Mouse (Mus musculus) testis, adult 2 months (tissue): Measurements from ENCODE around the gene Cmc2. TPM values are rescaled to one million over a fixed set of nuclear protein-coding genes. Genes with fewer than 3 reads are reported as not detected.

Experiments
- H3K27ac ChIP-seq: fragments of 200-500 bp; 2 replicates; pipeline ENCODE4 v1.5.1; 2012; ENCODE audit warnings: low read depth, low read length; ENCODE audit not compliant: control insufficient read depth, insufficient read depth
- H3K27me3 ChIP-seq: fragments of 200-500 bp; 2 replicates; pipeline ENCODE4 v1.6.1; 2012; ENCODE audit warnings: mild to moderate bottlenecking, low read length, moderate library complexity; ENCODE audit not compliant: control insufficient read depth, insufficient read depth
- H3K36me3 ChIP-seq: fragments of 200-500 bp; 2 replicates; pipeline ENCODE4 v1.6.1; 2012; ENCODE audit warnings: mild to moderate bottlenecking, low read length; ENCODE audit not compliant: control insufficient read depth, insufficient read depth
- H3K4me1 ChIP-seq: fragments of 200-500 bp; 2 replicates; pipeline ENCODE4 v1.6.1; 2012; ENCODE audit warnings: low read length; ENCODE audit not compliant: control insufficient read depth, insufficient read depth
- H3K4me3 ChIP-seq: fragments of 200-500 bp; 2 replicates; pipeline ENCODE4 v1.5.1; 2012; ENCODE audit warnings: low read depth, mild to moderate bottlenecking, low read length, moderate library complexity, mixed read lengths; ENCODE audit not compliant: control insufficient read depth
- CTCF ChIP-seq: fragments of 200-500 bp; IDR thresholded peaks from 2 replicates; pipeline ENCODE4 v1.5.1; 2012; ENCODE audit warnings: low read depth, mild to moderate bottlenecking, inconsistent platforms, low read length, moderate library complexity; ENCODE audit not compliant: control insufficient read depth, insufficient read depth, insufficient replicate concordance
- POLR2A ChIP-seq: fragments of 200-500 bp; IDR thresholded peaks from 2 replicates; pipeline ENCODE4 v1.6.1; 2012; ENCODE audit warnings: low read depth, mild to moderate bottlenecking, inconsistent platforms, low read length, moderate library complexity; ENCODE audit not compliant: control insufficient read depth
- polyA plus RNA-seq: library from polyadenylated mRNA; depleted of rRNA; stranded (reverse); fragments of >200 nt; gene quantifications from 2 replicates; pipeline ENCODE4 v1.2.3, GENCODE M21; 2012

Gene Cmc2
- polyA plus RNA-seq, 1 experiment: 12.8 TPM

DNA sequence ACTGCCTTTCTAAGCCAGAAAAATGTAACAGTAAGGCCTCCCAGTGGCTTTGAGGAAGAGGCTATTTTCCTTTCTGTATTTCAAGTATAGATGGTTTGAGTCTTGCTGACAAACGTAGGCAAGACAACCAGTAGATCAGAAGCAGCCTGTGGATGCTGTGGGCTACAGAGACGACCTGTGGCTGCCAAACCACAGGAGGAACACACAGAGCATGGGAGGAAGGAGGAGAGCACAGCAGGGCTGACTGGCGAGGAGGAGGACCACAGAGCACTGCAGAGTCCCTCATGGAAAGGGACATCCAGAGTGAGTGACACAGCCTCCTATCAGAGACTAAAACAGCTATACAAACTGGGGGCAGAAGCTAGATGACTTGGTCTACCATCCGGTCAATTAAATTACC, 16.0 kb downstream of the Cmc2 start:
- no peaks in the 10 kb centered on the region for H3K4me1 ChIP-seq
- H3K4me3 ChIP-seq: no peak overlapping the region
- H3K27ac ChIP-seq: no peak overlapping the region
- TF ChIP-seq POLR2A (no peak), CTCF (no peak)
- no peaks in the 10 kb centered on the region; the same call in 1 of the 2 replicates for H3K36me3 ChIP-seq
- H3K27me3 ChIP-seq: no peaks in the 10 kb centered on the region

DNA sequence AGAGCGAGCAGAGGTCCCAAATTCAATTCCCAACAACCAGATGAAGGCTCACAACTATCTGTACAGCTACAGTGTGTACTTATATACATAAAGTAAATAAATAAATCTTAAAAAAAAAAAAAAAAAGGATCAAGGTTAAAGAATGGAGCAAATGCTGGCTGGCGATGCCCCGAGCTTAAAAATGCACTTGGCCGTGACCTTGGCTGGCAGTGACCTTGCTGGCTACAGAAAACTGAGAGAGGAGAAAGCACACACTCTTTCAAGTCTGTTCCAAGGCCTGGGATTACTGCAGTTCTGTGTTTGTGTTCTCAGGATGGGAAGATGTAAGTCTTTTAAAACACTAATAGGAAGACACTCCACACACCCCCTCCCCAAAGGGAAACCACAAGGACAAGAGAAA, 16.5 kb downstream of the Cmc2 start:
- peak overlapping the region; percentile 7; the same call in 1 of the 2 replicates for H3K27ac ChIP-seq
- H3K4me3 ChIP-seq: no peak overlapping the region
- TF ChIP-seq CTCF (no peak), POLR2A (no peak)
- no peaks in the 10 kb centered on the region for H3K27me3 ChIP-seq
- no peaks in the 10 kb centered on the region for H3K4me1 ChIP-seq
- H3K36me3 ChIP-seq: no peaks in the 10 kb centered on the region; the same call in 1 of the 2 replicates

DNA sequence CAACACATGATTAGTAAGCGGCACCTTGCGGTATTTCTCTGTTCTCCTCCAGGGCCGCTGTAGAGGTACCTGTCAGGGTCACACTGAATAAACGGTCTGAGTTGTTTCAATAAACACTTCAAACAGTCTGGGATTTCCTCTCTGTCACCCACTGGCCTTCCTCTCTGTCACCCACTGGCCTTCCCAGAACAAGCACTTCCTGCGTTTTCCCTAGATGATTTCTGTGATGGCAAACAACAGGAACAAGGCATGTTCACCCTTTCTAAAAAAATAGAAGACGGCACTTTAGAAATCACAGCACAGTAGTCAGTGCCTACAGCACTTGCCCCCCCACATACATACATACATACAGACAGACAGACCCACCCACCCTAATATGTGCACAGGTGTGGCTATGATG, 25.7 kb downstream of the Cmc2 start:
- TF ChIP-seq POLR2A (no peak), CTCF (no peak)
- H3K4me3 ChIP-seq: no peak overlapping the region
- H3K27me3 ChIP-seq: no peaks in the 10 kb centered on the region
- no peaks in the 10 kb centered on the region for H3K36me3 ChIP-seq
- H3K4me1 ChIP-seq: no peaks in the 10 kb centered on the region
- no peak overlapping the region for H3K27ac ChIP-seq

DNA sequence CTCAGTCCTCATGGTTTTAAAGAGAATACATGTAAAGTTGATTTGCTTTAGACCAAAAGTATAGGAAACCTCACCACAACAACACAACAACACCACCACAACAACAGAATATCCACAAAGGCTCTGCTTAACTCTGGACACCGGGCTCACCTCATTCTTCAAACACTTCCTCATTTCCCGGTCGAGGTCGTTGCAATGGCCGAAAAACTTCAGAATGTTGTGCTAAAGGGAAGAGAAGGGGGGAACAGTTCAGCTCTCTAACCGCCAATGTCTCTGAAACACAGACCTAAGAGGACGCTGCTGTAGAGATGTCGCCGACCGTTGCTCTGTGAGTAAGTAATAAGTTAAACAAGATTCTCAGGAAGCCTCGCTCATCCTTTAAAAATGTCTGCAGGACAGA, 27.3 kb downstream of the Cmc2 start:
- Histone ChIP-seq H3K27me3 (no peaks in the 10 kb centered on the region), H3K36me3 (no peaks in the 10 kb centered on the region)
- TF ChIP-seq CTCF (no peak), POLR2A (no peak)

DNA sequence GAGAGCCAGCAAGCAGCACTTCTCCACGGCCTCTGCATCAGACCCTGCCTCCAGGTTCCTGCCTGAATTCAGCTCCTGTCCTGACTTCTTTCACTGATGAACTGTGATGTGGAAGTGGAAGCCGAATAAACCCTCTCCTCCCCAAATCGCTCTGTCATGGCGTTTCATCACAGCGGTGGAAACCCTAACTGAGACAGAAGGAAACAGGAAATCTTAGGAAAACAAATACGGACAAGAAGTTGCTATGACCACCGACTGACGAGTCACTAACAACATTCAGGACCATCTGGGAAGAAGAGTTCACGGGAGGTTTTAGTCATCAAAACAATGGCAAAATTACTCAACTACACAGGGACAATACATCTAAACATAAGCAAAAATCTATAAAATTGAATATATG, 28.6 kb downstream of the Cmc2 start:
- Histone ChIP-seq H3K36me3 (no peaks in the 10 kb centered on the region), H3K27me3 (no peaks in the 10 kb centered on the region), H3K27ac (no peak overlapping the region), H3K4me1 (no peaks in the 10 kb centered on the region), H3K4me3 (no peak overlapping the region)
- TF ChIP-seq CTCF (no peak), POLR2A (no peak)

More for the DNA sequence above, 27.3 kb downstream of the Cmc2 start:
- H3K4me3 ChIP-seq: peak overlapping the region; percentile 51
- no peaks in the 10 kb centered on the region for H3K4me1 ChIP-seq
- H3K27ac ChIP-seq: no peak overlapping the region

DNA sequence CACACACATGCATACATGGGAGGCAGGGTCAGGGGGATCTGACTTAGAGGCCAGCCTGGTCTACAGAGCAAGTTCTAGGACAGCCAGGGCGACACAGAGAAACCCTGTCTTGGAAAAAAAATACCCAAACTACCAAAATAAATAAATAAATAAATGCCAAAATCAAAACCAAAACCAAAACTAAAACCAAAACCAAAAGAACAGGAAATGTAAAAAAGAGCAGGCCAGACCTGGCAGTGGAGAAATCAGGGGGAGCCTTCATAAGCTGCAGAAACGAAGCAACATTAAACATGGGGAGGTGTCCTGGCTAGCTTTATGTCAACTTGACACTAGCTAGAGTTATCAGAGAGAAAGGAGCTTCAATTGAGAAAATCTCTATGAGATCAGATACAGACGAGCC, 29.1 kb downstream of the Cmc2 start:
- Histone ChIP-seq H3K36me3 (no peaks in the 10 kb centered on the region), H3K4me3 (no peak overlapping the region), H3K27ac (no peak overlapping the region), H3K4me1 (no peaks in the 10 kb centered on the region), H3K27me3 (no peaks in the 10 kb centered on the region)
- no peak for TF ChIP-seq POLR2A
- TF ChIP-seq CTCF: no peak

DNA sequence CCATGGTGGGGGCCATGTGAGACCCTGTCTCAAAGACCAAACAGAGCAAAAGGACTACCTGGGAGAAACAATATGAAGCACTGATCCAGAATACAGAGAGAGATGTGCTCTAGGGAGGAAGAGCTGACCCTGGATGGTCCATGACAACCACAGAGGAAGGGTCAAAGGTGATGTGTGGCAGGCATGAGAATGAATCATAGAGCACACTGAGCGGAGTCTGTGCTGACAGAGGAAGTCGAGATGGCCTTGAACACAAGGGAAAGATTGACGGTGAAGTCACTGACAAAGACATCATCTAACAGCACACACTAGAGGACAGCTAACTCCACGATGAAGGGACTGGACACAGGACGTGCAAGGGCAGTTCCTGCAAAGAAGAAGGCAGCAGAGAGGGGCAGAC, 29.8 kb downstream of the Cmc2 start:
- Histone ChIP-seq H3K27me3 (no peaks in the 10 kb centered on the region), H3K4me1 (no peaks in the 10 kb centered on the region), H3K36me3 (no peaks in the 10 kb centered on the region), H3K4me3 (no peak overlapping the region), H3K27ac (no peak overlapping the region)
- TF ChIP-seq POLR2A (no peak), CTCF (no peak)

DNA sequence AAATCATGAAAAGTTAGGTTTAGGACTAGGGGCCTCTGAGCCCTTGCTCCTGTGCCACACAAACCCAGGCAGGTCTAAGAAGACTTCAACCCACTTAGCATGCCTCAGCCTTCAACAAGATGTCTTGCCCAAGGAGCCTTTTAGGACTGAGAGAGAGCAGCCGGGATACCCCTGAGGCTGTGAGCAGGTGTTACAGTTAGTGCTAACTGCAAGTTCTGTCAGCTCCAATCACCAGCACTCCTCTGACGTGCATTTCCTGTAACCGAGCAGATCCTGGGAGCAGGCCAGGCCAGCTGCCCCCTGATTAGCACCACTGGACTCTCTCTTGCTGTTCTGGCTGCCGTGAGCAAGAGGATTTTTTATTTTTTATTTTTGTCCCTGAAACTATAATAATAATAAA, 33.4 kb downstream of the Cmc2 start:
- no peaks in the 10 kb centered on the region for H3K36me3 ChIP-seq
- TF ChIP-seq POLR2A: no peak
- TF ChIP-seq CTCF: no peak
- H3K27ac ChIP-seq: no peak overlapping the region
- no peaks in the 10 kb centered on the region for H3K27me3 ChIP-seq
- H3K4me3 ChIP-seq: no peak overlapping the region
- no peaks in the 10 kb centered on the region for H3K4me1 ChIP-seq
